In genomic region chr11:9047044-9047443, GRCm38 (mm10) we compare ENCODE assay signal across 17 mouse cellular contexts. TPM values are rescaled to one million over a fixed set of nuclear protein-coding genes. Genes with fewer than 3 reads are reported as not detected.
A peak's percentile ranks its signal among the peaks of the same experiment; 100 is the strongest.
DNase-seq lines count a peak whose midpoint lies in the region; ATAC-seq and TF ChIP-seq lines count a peak whose summit lies in the region.
"Had no signal": no experiment of that assay in that cellular context is flagged by ENCODE, and none has a peak within 500 bp of the region (broad histone marks: within the 10 kb centered on the region; RNA-seq: fewer than 3 reads in every experiment).

No protein-coding gene starts in this region.

- WGBS in intestine, postnatal 0 days = 58% methylated on average over 5 of the region's 5 CpGs
- 79% methylated on average over 5 of the region's 5 CpGs for WGBS in intestine, embryonic 16.5 days
- 26% methylated on average over 5 of the region's 5 CpGs for WGBS in heart, embryonic 16.5 days

- H3K36me3 ChIP-seq in intestine, postnatal 0 days (ENCODE audit: control insufficient read depth, insufficient read depth) = no peaks in the 10 kb centered on the region
- H3K36me3 ChIP-seq in intestine, embryonic 16.5 days (ENCODE audit: control insufficient read depth, insufficient read depth, low read length) = no peaks in the 10 kb centered on the region
- H3K36me3 ChIP-seq in testis, adult 2 months (ENCODE audit: control insufficient read depth, insufficient read depth, low read length) = no peaks in the 10 kb centered on the region
- no peaks in the 10 kb centered on the region for H3K36me3 ChIP-seq in heart, embryonic 16.5 days (ENCODE audit: control insufficient read depth, insufficient read depth)
- H3K36me3 ChIP-seq: forebrain, embryonic 10.5 days; liver, embryonic 12.5 days had no signal

- H3K9ac ChIP-seq in intestine, postnatal 0 days (ENCODE audit: low read depth, low read length) = no peak overlapping the region
- no peak overlapping the region for H3K9ac ChIP-seq in intestine, embryonic 16.5 days (ENCODE audit: low read depth, low read length)
- H3K9ac ChIP-seq in heart, embryonic 16.5 days (ENCODE audit: low read length) = no peak overlapping the region
- H3K9ac ChIP-seq: liver, embryonic 12.5 days had no signal

- H3K4me3 ChIP-seq in intestine, postnatal 0 days (ENCODE audit: low read depth, low read length) = no peak overlapping the region
- no peak overlapping the region for H3K4me3 ChIP-seq in intestine, embryonic 16.5 days (ENCODE audit: low read length)
- peak overlapping the region; percentile 57 for H3K4me3 ChIP-seq in testis, adult 2 months (ENCODE audit: control insufficient read depth, low read depth, low read length)
- no peak overlapping the region for H3K4me3 ChIP-seq in heart, embryonic 16.5 days (ENCODE audit: low read length)
- H3K4me3 ChIP-seq: forebrain, embryonic 10.5 days; left cerebral cortex, adult 2 months; liver, embryonic 12.5 days had no signal

- no peak for TF ChIP-seq CTCF in intestine, postnatal 0 days (IDR thresholded peaks at IDR 0.05; ENCODE audit: low read depth)
- no peak for TF ChIP-seq CTCF in testis, adult 2 months (IDR thresholded peaks at IDR 0.05; ENCODE audit: control insufficient read depth, insufficient read depth, insufficient replicate concordance, low read depth, low read length)

- H3K4me2 ChIP-seq in intestine, postnatal 0 days (replicated peaks; ENCODE audit: low read depth) = no peak overlapping the region
- no peak overlapping the region for H3K4me2 ChIP-seq in intestine, embryonic 16.5 days (ENCODE audit: low read depth, low read length)
- H3K4me2 ChIP-seq in heart, embryonic 16.5 days (ENCODE audit: low read depth, low read length) = peak overlapping the region; percentile 20; the same call in 1 of the 2 replicates
- H3K4me2 ChIP-seq: liver, embryonic 12.5 days had no signal

- no peaks in the 10 kb centered on the region for H3K9me3 ChIP-seq in intestine, postnatal 0 days (ENCODE audit: control insufficient read depth)
- no peaks in the 10 kb centered on the region for H3K9me3 ChIP-seq in intestine, embryonic 16.5 days (ENCODE audit: control insufficient read depth, low read length)
- no peaks in the 10 kb centered on the region for H3K9me3 ChIP-seq in heart, embryonic 16.5 days (replicated peaks; ENCODE audit: control insufficient read depth, low read length)
- H3K9me3 ChIP-seq: forebrain, embryonic 10.5 days; liver, embryonic 12.5 days had no signal

- no peak for TF ChIP-seq POLR2A in testis, adult 2 months (IDR thresholded peaks at IDR 0.05; ENCODE audit: control insufficient read depth, low read depth, low read length)

- 0 out of 2 replicates have a peak, but pooled peaks cover 5% of the 10 kb centered on the region for H3K4me1 ChIP-seq in intestine, postnatal 0 days (replicated peaks; ENCODE audit: control insufficient read depth, insufficient read depth, low read length)
- no peaks in the 10 kb centered on the region for H3K4me1 ChIP-seq in intestine, embryonic 16.5 days (ENCODE audit: control insufficient read depth, insufficient read depth, low read length)
- peaks cover 3% of the 10 kb centered on the region; the same call in 1 of the 2 replicates for H3K4me1 ChIP-seq in testis, adult 2 months (ENCODE audit: control insufficient read depth, insufficient read depth, low read length)
- peaks cover 27% of the 10 kb centered on the region for H3K4me1 ChIP-seq in heart, embryonic 16.5 days (ENCODE audit: control insufficient read depth, insufficient read depth, low read length)

- H3K27me3 ChIP-seq in intestine, postnatal 0 days (replicated peaks; ENCODE audit: control insufficient read depth, insufficient read depth, low read length) = no peaks in the 10 kb centered on the region
- peaks cover 3% of the 10 kb centered on the region; the same call in 1 of the 2 replicates for H3K27me3 ChIP-seq in intestine, embryonic 16.5 days (replicated peaks; ENCODE audit: control insufficient read depth, insufficient read depth, low read length)
- no peaks in the 10 kb centered on the region for H3K27me3 ChIP-seq in testis, adult 2 months (ENCODE audit: control insufficient read depth, insufficient read depth, low read length)
- H3K27me3 ChIP-seq in heart, embryonic 16.5 days (ENCODE audit: control insufficient read depth, insufficient read depth, low read length) = no peaks in the 10 kb centered on the region
- H3K27me3 ChIP-seq: Patski had no signal

- peak; percentile 32 for ATAC-seq in intestine, postnatal 0 days
- ATAC-seq in intestine, embryonic 16.5 days = no peak
- ATAC-seq in heart, embryonic 16.5 days (replicated peaks; ENCODE audit: extremely low read depth, insufficient read depth, low FRiP score) = peak; percentile 85
- ATAC-seq: CD4-positive, CD25-positive, alpha-beta regulatory T cell, adult 4 months; liver, embryonic 12.5 days; Patski had no signal

- no peak for DNase-seq in testis, postnatal 14 days (ENCODE audit: low spot score)
- no peak for DNase-seq in cerebellum, adult 11-12 months
- no peak for DNase-seq in spleen, postnatal 4 days (ENCODE audit: low spot score in 2 of 2)
- no peak for DNase-seq in cerebellum, postnatal 4 days (ENCODE audit: low spot score in 2 of 2)
- DNase-seq: adrenal gland, postnatal 36 days; cerebellum, adult 8-10 months; right cerebral cortex, postnatal 25 days had no signal

- H3K27ac ChIP-seq in intestine, postnatal 0 days (ENCODE audit: low read depth, low read length) = no peak overlapping the region
- H3K27ac ChIP-seq in intestine, embryonic 16.5 days (ENCODE audit: low read length) = no peak overlapping the region
- no peak overlapping the region for H3K27ac ChIP-seq in testis, adult 2 months (ENCODE audit: control insufficient read depth, insufficient read depth, low read depth, low read length)
- H3K27ac ChIP-seq in heart, embryonic 16.5 days (ENCODE audit: low read length) = peak overlapping the region; percentile 71
- H3K27ac ChIP-seq: forebrain, embryonic 10.5 days; left cerebral cortex, adult 2 months; liver, embryonic 12.5 days had no signal

RNA-seq across cellular contexts. Expression of gene Gm11992, which starts 1.4 kb away (rescaled TPM):
- polyA plus RNA-seq in intestine, postnatal 0 days (2015; fragmentation: Nextera tagmentation; extraction: Ambion mirVana) = 1.1 and 1.3 TPM in 2 replicates
- 0.59 and 0.86 TPM in 2 replicates for polyA plus RNA-seq in intestine, embryonic 16.5 days (2015; fragmentation: Nextera tagmentation; extraction: Ambion mirVana)
- 53.6 and 58.1 TPM in 2 replicates for polyA plus RNA-seq in testis, adult 2 months (2012; rRNA removed)
- polyA plus RNA-seq in heart, embryonic 16.5 days (2015; fragmentation: Nextera tagmentation; extraction: Ambion mirVana) = 5.5 and 6.0 TPM in 2 replicates

RNA-seq across cellular contexts. Expression of gene Sun3, which starts 1.7 kb away (rescaled TPM):
- 2.7 and 3.2 TPM in 2 replicates for polyA plus RNA-seq in intestine, postnatal 0 days (2015; fragmentation: Nextera tagmentation; extraction: Ambion mirVana)
- polyA plus RNA-seq in intestine, embryonic 16.5 days (2015; fragmentation: Nextera tagmentation; extraction: Ambion mirVana) = 0.18 and 0.45 TPM in 2 replicates
- 51.6 and 68.1 TPM in 2 replicates for polyA plus RNA-seq in testis, adult 2 months (2012; rRNA removed)
- 0.85 and 1.2 TPM in 2 replicates for polyA plus RNA-seq in heart, embryonic 16.5 days (2015; fragmentation: Nextera tagmentation; extraction: Ambion mirVana)
- polyA plus RNA-seq: CD4-positive, CD25-positive, alpha-beta regulatory T cell, adult 4 months; forebrain, embryonic 10.5 days; liver, embryonic 12.5 days; midbrain, postnatal 0 days had no signal

RNA-seq across cellular contexts. Expression of gene Hus1, which starts 36.1 kb away (rescaled TPM):
- 3.7 and 4.5 TPM in 2 replicates for polyA plus RNA-seq in intestine, postnatal 0 days (2015; fragmentation: Nextera tagmentation; extraction: Ambion mirVana)
- polyA plus RNA-seq in intestine, embryonic 16.5 days (2015; fragmentation: Nextera tagmentation; extraction: Ambion mirVana) = 10.9 and 11.2 TPM in 2 replicates
- polyA plus RNA-seq in testis, adult 2 months (2012; rRNA removed) = 3.7 TPM in 2 replicates
- 13.2 and 13.3 TPM in 2 replicates for polyA plus RNA-seq in heart, embryonic 16.5 days (2015; fragmentation: Nextera tagmentation; extraction: Ambion mirVana)

Comparison
In these comparisons a context has a peak if more than half of its experiments do, and no peak if none do; other contexts are left out.
1. RNA of gene Sun3, which starts 1.7 kb away (polyA plus RNA-seq): 51.6 to 68.1 TPM in testis, adult 2 months; 2.7 to 3.2 TPM in intestine, postnatal 0 days, 0.85 to 1.2 TPM in heart, embryonic 16.5 days and 0.18 to 0.45 TPM in intestine, embryonic 16.5 days; every median in the first group is over 10 times any median in the second.